Mouse (Mus musculus) embryonic facial prominence, embryonic 10.5 days (tissue): ENCODE data around the gene Crygd. TPM values are rescaled to one million over a fixed set of nuclear protein-coding genes. Genes with fewer than 3 reads are reported as not detected.

Experiments used
- DNase-seq: peaks from one replicate; pipeline ENCODE4 v3.0.0-alpha.2; 2017; ENCODE audit warnings: low spot score
- H3K27ac ChIP-seq: fragments of 300-500 bp; sonication (generic); replicated peaks from 2 replicates; pipeline ENCODE4 v1.5.1; 2016; ENCODE audit warnings: mild to moderate bottlenecking
- H3K27me3 ChIP-seq: fragments of 300-500 bp; sonication (generic); replicated peaks from 2 replicates; pipeline ENCODE4 v1.6.1; 2016; ENCODE audit warnings: low read depth, mild to moderate bottlenecking; ENCODE audit not compliant: poor library complexity, severe bottlenecking
- H3K36me3 ChIP-seq: fragments of 300-500 bp; sonication (generic); replicated peaks from 2 replicates; pipeline ENCODE4 v1.6.1; 2016; ENCODE audit warnings: mild to moderate bottlenecking, moderate library complexity
- H3K4me1 ChIP-seq: fragments of 300-500 bp; sonication (generic); 2 replicates; pipeline ENCODE4 v1.6.1; 2016
- H3K4me3 ChIP-seq: fragments of 300-500 bp; sonication (generic); 2 replicates; pipeline ENCODE4 v1.5.1; 2016; ENCODE audit warnings: mild to moderate bottlenecking, moderate library complexity
- H3K9me3 ChIP-seq: fragments of 300-500 bp; sonication (generic); 2 replicates; pipeline ENCODE4 v1.6.1; 2016; ENCODE audit warnings: mild to moderate bottlenecking
- WGBS: fragments of 180-500 bp; shearing (Covaris S2); methylation state at CpG from one replicate; pipeline ENCODE4 v1.1.7; 2016; 5-methylcytosine and 5-hydroxymethylcytosine counted together
- polyA plus RNA-seq: library from polyadenylated mRNA; unstranded; fragments of >200 nt; fragmentation: Nextera tagmentation; extraction: Ambion mirVana; gene quantifications from 2 replicates; pipeline ENCODE4 v1.2.1, GENCODE M21; 2016

Crygd gene
- polyA plus RNA-seq: not detected in 2 replicates

- Histone ChIP-seq H3K27ac (no peak within 1 kb of the TSS), H3K36me3 (no peaks in the 10 kb centered on the region), H3K4me1 (no peaks in the 10 kb centered on the region), H3K9me3 (no peaks in the 10 kb centered on the region), H3K4me3 (no peak within 1 kb of the TSS), H3K27me3 (no peaks in the 10 kb centered on the region)
- DNase-seq: no peak
- WGBS: 83% methylated on average over 8 of the region's 8 CpGs
These were observed at the start of gene Crygd for GRCm38 (mm10) chr1:65063352-65063751. Gene Crygd (minus strand): TSS chr1:65063452.

GRCm38 (mm10) chr1:65112807-65113196 lies 49.5 kb upstream of the Crygd start:
- H3K27me3 ChIP-seq: 0 out of 2 replicates have a peak, but pooled peaks cover 3% of the 10 kb centered on the region
- no peak for DNase-seq
- no peaks in the 10 kb centered on the region for H3K9me3 ChIP-seq
- no peak overlapping the region for H3K27ac ChIP-seq
- H3K4me3 ChIP-seq: peak overlapping the region; percentile 30; the same call in 1 of the 2 replicates
- H3K4me1 ChIP-seq: peaks cover 8% of the 10 kb centered on the region; the same call in 1 of the 2 replicates
- no peaks in the 10 kb centered on the region for H3K36me3 ChIP-seq
- 55% methylated on average over 14 of the region's 14 CpGs for WGBS

GRCm38 (mm10) chr1:65112031-65112806 lies 49.0 kb upstream of the Crygd start:
- Histone ChIP-seq H3K9me3 (no peaks in the 10 kb centered on the region), H3K4me3 (peak overlapping the region; percentile 30), H3K4me1 (peaks cover 8% of the 10 kb centered on the region; the same call in 1 of the 2 replicates), H3K27ac (no peak overlapping the region), H3K36me3 (no peaks in the 10 kb centered on the region), H3K27me3 (0 out of 2 replicates have a peak, but pooled peaks cover 3% of the 10 kb centered on the region)
- peak; percentile 85 for DNase-seq
- 16% methylated on average over 8 of the region's 8 CpGs for WGBS

- Histone ChIP-seq H3K27me3 (0 out of 2 replicates have a peak, but pooled peaks cover 3% of the 10 kb centered on the region), H3K4me3 (no peak overlapping the region), H3K27ac (no peak overlapping the region; the same call in 1 of the 2 replicates), H3K36me3 (no peaks in the 10 kb centered on the region), H3K9me3 (no peaks in the 10 kb centered on the region), H3K4me1 (peaks cover 8% of the 10 kb centered on the region; the same call in 1 of the 2 replicates)
- 78% methylated on average over 25 of the region's 25 CpGs for WGBS
- no peak for DNase-seq
These were observed 46.6 kb upstream of the Crygd start for GRCm38 (mm10) chr1:65109756-65110435.

GRCm38 (mm10) chr1:65109196-65109595 lies 45.9 kb upstream of the Crygd start:
- no peaks in the 10 kb centered on the region for H3K9me3 ChIP-seq
- H3K36me3 ChIP-seq: no peaks in the 10 kb centered on the region
- no peak overlapping the region for H3K4me3 ChIP-seq
- H3K27ac ChIP-seq: no peak overlapping the region
- WGBS: 91% methylated on average over 8 of the region's 8 CpGs
- no peak for DNase-seq
- peaks cover 8% of the 10 kb centered on the region; the same call in 1 of the 2 replicates for H3K4me1 ChIP-seq
- 0 out of 2 replicates have a peak, but pooled peaks cover 3% of the 10 kb centered on the region for H3K27me3 ChIP-seq

- no peak for DNase-seq
- no peak overlapping the region for H3K27ac ChIP-seq
- H3K4me3 ChIP-seq: no peak overlapping the region
- 90% methylated on average over 10 of the region's 10 CpGs for WGBS
- peaks cover 5% of the 10 kb centered on the region; the same call in 1 of the 2 replicates for H3K4me1 ChIP-seq
- H3K9me3 ChIP-seq: no peaks in the 10 kb centered on the region
- no peaks in the 10 kb centered on the region for H3K36me3 ChIP-seq
- H3K27me3 ChIP-seq: 0 out of 2 replicates have a peak, but pooled peaks cover 3% of the 10 kb centered on the region
These were observed 44.5 kb upstream of the Crygd start for GRCm38 (mm10) chr1:65107654-65108279.

GRCm38 (mm10) chr1:65103273-65103672 lies 40.0 kb upstream of the Crygd start, which contains the start of gene Cryga:
Gene Cryga (minus strand): TSS chr1:65103373.
- Histone ChIP-seq H3K36me3 (no peaks in the 10 kb centered on the region), H3K27ac (no peak within 1 kb of the TSS), H3K4me1 (no peaks in the 10 kb centered on the region), H3K27me3 (no peaks in the 10 kb centered on the region), H3K4me3 (no peak within 1 kb of the TSS), H3K9me3 (no peaks in the 10 kb centered on the region)
- WGBS: 94% methylated on average over 11 of the region's 11 CpGs
- no peak for DNase-seq

GRCm38 (mm10) chr1:65096953-65097352 lies 33.7 kb upstream of the Crygd start:
- H3K27ac ChIP-seq: no peak overlapping the region
- H3K4me3 ChIP-seq: no peak overlapping the region
- WGBS: 90% methylated on average over 3 of the region's 3 CpGs
- H3K36me3 ChIP-seq: no peaks in the 10 kb centered on the region
- H3K27me3 ChIP-seq: no peaks in the 10 kb centered on the region
- DNase-seq: no peak
- H3K4me1 ChIP-seq: no peaks in the 10 kb centered on the region
- H3K9me3 ChIP-seq: no peaks in the 10 kb centered on the region

GRCm38 (mm10) chr1:65091566-65091965 lies 28.3 kb upstream of the Crygd start:
- H3K4me1 ChIP-seq: no peaks in the 10 kb centered on the region
- WGBS: 91% methylated on average over 3 of the region's 3 CpGs
- no peaks in the 10 kb centered on the region for H3K9me3 ChIP-seq
- DNase-seq: no peak
- no peaks in the 10 kb centered on the region for H3K27me3 ChIP-seq
- H3K4me3 ChIP-seq: no peak overlapping the region
- H3K36me3 ChIP-seq: no peaks in the 10 kb centered on the region
- no peak overlapping the region for H3K27ac ChIP-seq

GRCm38 (mm10) chr1:65090370-65090769 lies 27.1 kb upstream of the Crygd start:
- 79% methylated on average over 2 of the region's 2 CpGs for WGBS
- Histone ChIP-seq H3K4me1 (no peaks in the 10 kb centered on the region), H3K4me3 (no peak overlapping the region), H3K9me3 (no peaks in the 10 kb centered on the region), H3K27me3 (no peaks in the 10 kb centered on the region), H3K36me3 (no peaks in the 10 kb centered on the region), H3K27ac (no peak overlapping the region)
- no peak for DNase-seq

- 76% methylated on average over 6 of the region's 6 CpGs for WGBS
- Histone ChIP-seq H3K36me3 (no peaks in the 10 kb centered on the region), H3K27ac (no peak overlapping the region), H3K9me3 (no peaks in the 10 kb centered on the region), H3K27me3 (no peaks in the 10 kb centered on the region), H3K4me1 (no peaks in the 10 kb centered on the region), H3K4me3 (no peak overlapping the region)
- no peak for DNase-seq
These were observed 25.5 kb upstream of the Crygd start for GRCm38 (mm10) chr1:65088567-65089356.

GRCm38 (mm10) chr1:65082188-65082587 lies 18.9 kb upstream of the Crygd start, which contains the start of gene Crygb:
Gene Crygb (minus strand): TSS chr1:65082288.
- Histone ChIP-seq H3K27ac (no peak within 1 kb of the TSS), H3K4me3 (no peak within 1 kb of the TSS), H3K4me1 (peaks cover 5% of the 10 kb centered on the region), H3K36me3 (no peaks in the 10 kb centered on the region), H3K27me3 (no peaks in the 10 kb centered on the region), H3K9me3 (no peaks in the 10 kb centered on the region)
- no peak for DNase-seq
- 30% methylated on average over 7 of the region's 7 CpGs for WGBS
